Mouse (Mus musculus): Measurements from ENCODE around the gene Sfxn1.

Sfxn1 gene

DNA sequence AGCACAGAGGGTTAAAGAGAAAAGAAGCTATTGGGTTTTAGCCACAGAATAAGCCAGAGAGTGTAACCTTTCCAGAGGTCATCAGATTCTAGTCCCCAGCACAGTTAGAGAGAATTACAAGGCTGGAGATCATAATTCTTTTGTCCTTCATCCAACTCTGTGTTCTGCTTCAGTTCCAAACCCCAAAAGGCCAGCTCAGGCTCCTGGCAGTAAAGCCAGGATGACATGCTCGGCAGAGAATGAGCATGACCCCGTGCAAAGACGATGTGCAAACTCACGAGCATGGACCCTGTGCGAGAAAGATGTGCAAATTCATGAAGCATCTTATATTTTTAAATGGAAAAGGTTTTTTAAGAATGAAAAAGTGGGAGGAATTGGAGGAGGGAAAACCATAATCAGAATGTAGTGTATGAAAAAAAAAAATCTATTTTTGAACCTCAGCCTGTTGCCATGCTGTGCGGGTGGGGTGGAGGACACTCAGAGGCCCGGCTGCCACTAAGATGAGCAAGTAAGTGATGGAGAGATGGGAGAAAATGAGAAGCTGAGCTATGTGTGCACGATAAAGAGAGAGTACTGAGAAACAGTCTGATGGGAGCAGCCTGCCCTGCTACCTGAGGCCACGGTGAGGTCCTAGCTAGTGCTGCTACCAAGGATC is 66.2 kb downstream of the Sfxn1 start:
- no peak for DNase-seq (ENCODE audit: low read depth)

DNA sequence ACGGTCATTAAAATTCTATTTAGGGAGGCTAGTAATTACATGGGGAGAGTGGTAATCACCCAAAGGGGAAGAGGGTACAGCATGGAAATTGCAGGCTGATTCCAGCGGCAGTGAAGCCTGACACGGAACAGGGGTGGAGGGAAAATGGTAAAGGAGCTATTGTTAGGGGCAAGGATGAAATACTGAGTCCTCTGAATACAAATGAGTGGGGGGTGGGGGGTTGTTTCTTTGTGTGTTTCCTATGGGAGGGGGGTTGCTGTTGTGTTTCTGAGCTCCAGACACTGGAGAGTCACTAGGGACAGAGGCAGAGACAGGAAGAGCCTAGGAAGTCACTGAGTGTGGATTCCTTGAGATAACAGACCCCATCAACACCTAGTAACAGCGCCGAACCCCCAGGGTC is 72.1 kb downstream of the Sfxn1 start:
- DNase-seq (ENCODE audit: low read depth) = no peak

DNA sequence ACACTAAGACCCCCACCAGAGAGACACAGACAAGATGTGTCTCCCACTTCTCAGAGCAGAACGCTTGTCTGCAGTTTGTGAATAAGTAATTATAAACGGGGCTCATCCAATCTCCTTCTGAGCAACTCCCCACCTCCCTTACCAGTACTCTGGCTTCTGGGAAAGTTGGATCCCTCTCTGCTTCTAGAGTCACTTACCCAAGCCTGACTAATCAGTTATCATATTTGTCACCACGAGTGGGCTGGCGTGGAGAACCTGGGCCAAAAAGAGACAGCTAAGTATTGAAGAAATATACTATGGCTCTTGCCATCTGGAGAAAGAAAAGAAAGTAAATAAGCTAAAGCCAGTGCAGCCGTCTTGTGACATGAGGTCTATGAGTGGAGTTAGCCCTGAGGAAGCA is 73.0 kb downstream of the Sfxn1 start:
- DNase-seq (ENCODE audit: low read depth) = no peak

DNA sequence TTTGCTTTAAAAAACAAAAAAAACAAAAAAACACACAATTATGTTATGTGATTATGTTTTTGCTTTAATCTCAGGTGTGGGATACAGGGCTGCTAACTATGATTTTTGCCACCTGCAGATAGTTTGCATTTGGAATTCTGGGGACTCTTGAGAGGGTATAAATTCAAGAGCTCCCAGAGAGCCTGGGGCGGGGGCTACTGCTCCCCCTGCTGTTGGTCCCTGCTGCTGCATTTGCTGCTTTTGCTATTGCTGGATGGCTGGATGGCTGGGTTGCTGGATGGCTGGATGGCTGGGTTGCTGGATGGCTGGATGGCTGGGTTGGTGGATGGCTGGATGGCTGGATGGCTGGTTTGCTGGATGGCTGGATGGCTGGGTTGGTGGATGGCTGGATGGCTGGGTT is 75.7 kb downstream of the Sfxn1 start:
- DNase-seq (ENCODE audit: low read depth) = no peak

DNA sequence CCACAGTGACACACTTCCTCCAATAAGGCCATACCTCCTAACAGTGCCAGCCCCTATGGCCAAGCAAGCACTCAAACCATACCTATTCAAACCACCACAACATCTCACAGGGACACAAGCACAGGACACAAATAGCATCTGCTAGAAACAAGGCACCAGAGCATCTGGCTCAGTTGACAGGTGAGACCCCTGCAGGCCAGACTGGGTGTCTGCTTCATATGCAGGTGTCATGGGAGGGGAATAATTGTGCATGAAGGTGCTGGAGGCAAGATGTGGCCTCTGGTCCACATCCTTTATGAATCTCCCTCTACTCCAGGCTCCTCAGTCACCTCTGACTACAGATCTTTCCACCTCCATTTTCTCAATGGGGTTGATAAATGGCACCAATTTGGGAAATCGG is 80.8 kb downstream of the Sfxn1 start:
- no peak for DNase-seq (ENCODE audit: low read depth)

DNA sequence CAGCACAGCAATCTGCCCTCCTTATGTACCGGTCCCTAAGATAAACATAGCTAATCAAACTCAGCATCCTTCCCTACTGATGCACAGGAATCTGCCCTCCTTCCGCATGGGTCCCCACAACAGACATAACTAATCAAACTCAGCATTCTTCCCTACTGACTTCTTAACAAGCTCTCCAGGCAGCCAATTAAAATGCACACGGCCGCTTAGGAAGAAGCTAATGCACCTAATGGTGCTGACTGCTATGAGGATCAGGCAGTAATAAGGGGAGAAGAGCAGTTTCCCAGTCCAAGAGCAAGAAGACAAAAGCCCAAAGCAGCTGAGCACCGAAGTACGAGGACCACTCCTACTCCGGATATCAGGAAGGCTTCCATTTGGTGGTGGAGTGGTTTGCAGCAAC is 81.2 kb downstream of the Sfxn1 start:
- no peak for DNase-seq (ENCODE audit: low read depth)

DNA sequence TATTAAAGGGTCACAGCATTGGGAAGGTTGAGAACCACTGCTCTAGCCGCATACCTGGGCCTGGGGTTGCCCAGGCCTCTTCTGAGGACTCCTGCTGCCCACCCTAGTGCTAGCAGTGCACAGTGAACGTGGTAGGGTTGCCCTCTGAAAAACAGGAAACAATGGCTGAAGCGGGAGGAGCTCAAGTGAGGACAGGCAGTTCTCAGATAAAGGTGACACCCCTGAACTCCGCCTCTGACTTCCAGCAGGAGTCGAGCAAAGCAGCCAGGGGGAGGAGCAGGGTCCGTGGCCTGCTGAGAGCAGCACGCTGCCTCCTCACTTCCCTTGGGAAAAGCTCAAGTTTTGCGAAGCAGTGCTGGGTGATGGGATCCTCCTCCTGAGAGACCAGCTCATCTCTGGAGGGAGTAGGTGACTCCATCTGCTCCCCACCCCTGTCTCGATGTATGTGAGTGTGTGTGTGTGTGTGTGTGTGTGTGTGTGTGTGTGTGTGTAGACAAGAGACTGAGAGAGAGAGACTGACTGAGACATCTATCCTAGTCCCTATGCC is 82.1 kb downstream of the Sfxn1 start:
- DNase-seq (ENCODE audit: low read depth) = no peak

DNA sequence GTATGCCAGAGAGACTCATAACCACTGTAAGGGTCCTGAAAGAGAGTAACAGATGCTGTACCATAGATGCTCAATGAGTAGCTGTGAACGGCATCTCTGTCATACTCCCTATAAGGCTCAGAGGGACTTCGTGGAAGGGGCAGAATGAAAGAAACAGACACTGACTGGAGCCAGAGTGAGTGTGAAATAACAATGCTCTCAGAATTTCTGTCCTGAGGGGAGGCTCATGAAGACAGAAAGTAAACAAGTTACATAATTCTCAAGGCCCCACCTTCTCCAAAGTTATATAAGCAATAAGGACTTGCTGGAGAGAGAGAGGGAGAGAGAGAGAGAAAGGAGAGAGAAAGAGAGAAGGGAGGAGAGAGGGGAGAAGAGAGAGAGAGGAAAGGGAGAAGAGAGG is 84.2 kb downstream of the Sfxn1 start:
- no peak for DNase-seq (ENCODE audit: low read depth)

All from c-Kit-positive CD71-positive TER-119-negative erythroid progenitor cells, embryonic 14.5 days (primary cell).